Mouse (Mus musculus) common myeloid progenitor, adult 5-6 weeks (primary cell): ENCODE measurements around the gene Ptgs2. TPM values are rescaled to one million over a fixed set of nuclear protein-coding genes. Genes with fewer than 3 reads are reported as not detected.

Source experiments
- ATAC-seq: replicated peaks from 2 replicates; pipeline ENCODE4 v1.8.0; 2016; ENCODE audit warnings: low read depth, mild to moderate bottlenecking, moderate TSS enrichment, inconsistent platforms; ENCODE audit not compliant: poor library complexity, severe bottlenecking
- total RNA-seq: library from RNA; stranded (forward); fragments of 200-1000, 187-1606 nt; gene quantifications from 2 replicates; pipeline ENCODE4 v1.2.3, GENCODE M21; 2017

Gene Ptgs2
- total RNA-seq, 1 experiment from 2014 or later: 4.8 TPM

- no peak for ATAC-seq
Observed at GRCm38 (mm10) chr1:150145049-150145448, 45.2 kb downstream of the Ptgs2 start.

DNA sequence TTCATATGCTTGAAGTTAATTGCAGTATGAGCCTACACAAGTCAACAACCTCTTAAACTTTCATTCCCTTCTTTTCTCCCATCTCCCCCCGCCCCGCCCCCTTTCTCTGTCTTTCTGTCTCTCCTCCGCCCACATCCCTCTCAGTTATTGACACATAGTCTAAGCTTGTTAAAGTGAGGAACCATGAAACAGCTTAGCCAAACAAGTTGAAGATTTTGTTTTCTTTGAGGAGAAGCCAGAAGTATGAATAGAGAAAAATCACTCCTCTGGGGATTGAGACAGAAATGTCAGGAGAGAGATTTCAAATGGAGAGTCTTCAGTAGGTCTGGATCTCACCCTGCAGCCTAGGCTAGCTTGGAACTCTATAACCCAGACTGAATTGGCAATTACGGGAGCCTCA, 47.4 kb downstream of the Ptgs2 start:
- no peak for ATAC-seq

DNA sequence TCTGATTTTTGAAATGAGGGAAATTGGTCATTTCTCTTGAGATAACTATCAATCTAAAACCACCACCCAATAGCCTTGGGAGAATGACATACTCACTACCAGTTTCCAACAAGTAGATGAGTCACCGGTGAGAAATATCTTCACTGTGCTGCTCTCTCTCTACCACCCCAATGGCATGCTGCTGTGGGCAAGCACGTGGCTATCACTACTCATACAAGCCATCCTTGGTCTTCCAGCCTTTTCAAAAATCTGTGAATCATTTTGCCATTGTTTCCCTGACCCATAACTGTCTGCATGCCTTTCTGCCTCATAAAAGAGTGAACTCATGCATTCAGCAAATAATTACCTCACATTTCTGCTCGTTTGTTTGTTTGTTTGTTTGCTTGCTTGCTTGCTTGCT, 51.6 kb downstream of the Ptgs2 start:
- no peak for ATAC-seq

Other genes with a start within 250 kb of the Ptgs2 start
- 98.8 and 117 TPM in 2 replicates for gene Pla2g4a, start 138.7 kb upstream of the Ptgs2 start, total RNA-seq
- not detected in 2 replicates for gene Pdc, start 219.4 kb downstream of the Ptgs2 start, total RNA-seq